In genomic region chr4:65127291-65127590, GRCm38 (mm10) we compare ENCODE assay signal across 7 mouse cellular contexts. TPM values are rescaled to one million over a fixed set of nuclear protein-coding genes. Genes with fewer than 3 reads are reported as not detected.
DNase-seq lines count a peak whose midpoint lies in the region; TF ChIP-seq lines count a peak whose summit lies in the region.

No protein-coding gene starts in this region.

- WGBS in embryonic facial prominence, embryonic 10.5 days: 19% methylated on average over 6 of the region's 6 CpGs
- 20% methylated on average over 6 of the region's 6 CpGs for WGBS in heart, embryonic 10.5 days
- WGBS in kidney, adult 2 months: 22% methylated on average over 6 of the region's 6 CpGs

- H3K27me3 ChIP-seq in embryonic facial prominence, embryonic 10.5 days (replicated peaks; ENCODE audit: low read depth, poor library complexity, severe bottlenecking): peaks cover 80% of the 10 kb centered on the region
- H3K27me3 ChIP-seq in heart, embryonic 10.5 days (ENCODE audit: insufficient read depth, poor library complexity, severe bottlenecking): peaks cover 47% of the 10 kb centered on the region
- peaks cover 4% of the 10 kb centered on the region; the same call in 1 of the 2 replicates for H3K27me3 ChIP-seq in kidney, adult 2 months (replicated peaks; ENCODE audit: control insufficient read depth, insufficient read depth, low read length)

- peak overlapping the region; percentile 68 for H3K4me3 ChIP-seq in embryonic facial prominence, embryonic 10.5 days
- peak overlapping the region; percentile 72 for H3K4me3 ChIP-seq in heart, embryonic 10.5 days
- no peak overlapping the region for H3K4me3 ChIP-seq in kidney, adult 2 months (ENCODE audit: insufficient read depth, low read depth, low read length)

- no peak for TF ChIP-seq CTCF in kidney, adult 2 months (conservative IDR thresholded peaks at IDR 0.05; ENCODE audit: insufficient read depth, insufficient read length, low read depth, low read length)

- H3K9me3 ChIP-seq in embryonic facial prominence, embryonic 10.5 days: no peaks in the 10 kb centered on the region
- no peaks in the 10 kb centered on the region for H3K9me3 ChIP-seq in heart, embryonic 10.5 days

- no peak for TF ChIP-seq POLR2A in kidney, adult 2 months (IDR thresholded peaks at IDR 0.05; ENCODE audit: low read depth, low read length)

- H3K36me3 ChIP-seq in embryonic facial prominence, embryonic 10.5 days (replicated peaks): no peaks in the 10 kb centered on the region
- H3K36me3 ChIP-seq in heart, embryonic 10.5 days: no peaks in the 10 kb centered on the region
- no peaks in the 10 kb centered on the region for H3K36me3 ChIP-seq in kidney, adult 2 months (ENCODE audit: control insufficient read depth, insufficient read depth, low read length)

- DNase-seq in cerebellum, adult 11 months: peak; percentile 57
- DNase-seq in embryonic facial prominence, embryonic 10.5 days (ENCODE audit: low spot score): peak; percentile 35
- peak; percentile 81 for DNase-seq in heart, embryonic 10.5 days (ENCODE audit: low spot score)
- peak; percentile 72 for DNase-seq in kidney, adult 2 months
- DNase-seq in lung, postnatal 4 days: peak; percentile 22 to 36
- no peak for DNase-seq in frontal cortex, postnatal 10 days (ENCODE audit: low spot score in 2 of 2)
- no peak for DNase-seq in layer of hippocampus, postnatal 36 days

- peaks cover 42% of the 10 kb centered on the region for H3K4me1 ChIP-seq in embryonic facial prominence, embryonic 10.5 days
- H3K4me1 ChIP-seq in heart, embryonic 10.5 days: peaks cover 19% of the 10 kb centered on the region; the same call in 1 of the 2 replicates
- H3K4me1 ChIP-seq in kidney, adult 2 months (ENCODE audit: control insufficient read depth, insufficient read depth, low read length): peaks cover 10% of the 10 kb centered on the region

- no peak overlapping the region for H3K27ac ChIP-seq in embryonic facial prominence, embryonic 10.5 days (replicated peaks)
- peak overlapping the region; percentile 69 for H3K27ac ChIP-seq in heart, embryonic 10.5 days
- H3K27ac ChIP-seq in kidney, adult 2 months (ENCODE audit: insufficient read depth, low read depth, low read length): peak overlapping the region; percentile 53

RNA-seq across cellular contexts. Expression of gene Pappa, which starts 3.3 kb away (rescaled TPM):
- 0.70 and 0.80 TPM in 2 replicates for polyA plus RNA-seq in embryonic facial prominence, embryonic 10.5 days (2016; fragmentation: Nextera tagmentation; extraction: Ambion mirVana)
- polyA plus RNA-seq in heart, embryonic 10.5 days (2016; fragmentation: Nextera tagmentation; extraction: Ambion mirVana): 0.92 and 1.1 TPM in 2 replicates
- 1.4 and 1.5 TPM in 2 replicates for polyA plus RNA-seq in kidney, adult 2 months (2012; rRNA removed)
- 1 to 10 TPM; 1.4 TPM for total RNA-seq in layer of hippocampus, postnatal 36 days (2021)

Comparison
In these comparisons a context has a peak if more than half of its experiments do, and no peak if none do; other contexts are left out.
1. DNase-seq: peak in cerebellum, adult 11 months (single experiment), embryonic facial prominence, embryonic 10.5 days (single experiment), heart, embryonic 10.5 days (single experiment), kidney, adult 2 months (single experiment) and lung, postnatal 4 days (2 of 2); none in frontal cortex, postnatal 10 days (0 of 2) and layer of hippocampus, postnatal 36 days (0 of 2).